ENCODE assay signal across 8 mouse cellular contexts in the genomic region with DNA sequence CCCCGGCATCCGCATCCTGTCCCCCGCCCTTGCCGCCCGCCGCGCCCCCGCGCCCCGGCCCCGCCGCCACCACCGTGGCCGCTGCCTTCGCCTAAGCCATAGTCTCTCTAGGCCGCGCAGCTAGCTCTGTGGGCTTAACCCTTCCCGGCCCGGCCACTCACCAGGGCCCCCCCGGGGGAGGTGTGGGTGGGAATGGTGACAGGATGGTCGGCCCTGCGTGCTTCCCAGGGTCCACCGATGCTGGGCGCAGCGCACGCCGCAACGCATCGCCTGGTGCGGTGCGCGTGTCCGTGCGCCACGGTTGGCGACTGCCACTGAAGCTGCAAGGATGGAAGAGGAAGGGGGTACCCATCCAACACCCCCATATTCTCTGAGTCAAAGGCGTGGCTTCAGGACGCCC. TPM values are rescaled to one million over a fixed set of nuclear protein-coding genes. Genes with fewer than 3 reads are reported as not detected.
A peak's percentile ranks its signal among the peaks of the same experiment; 100 is the strongest.
DNase-seq lines count a peak whose midpoint lies in the region; ATAC-seq lines count a peak whose summit lies in the region.

A gene (minus strand): TSS at position 220 of the 400 bp plus-strand sequence.

- H3K27me3 ChIP-seq in forebrain, embryonic 11.5 days (ENCODE audit: control insufficient read depth, insufficient read depth, low read length), result peaks cover 46% of the 10 kb centered on the region
- H3K27me3 ChIP-seq in intestine, embryonic 16.5 days (replicated peaks; ENCODE audit: control insufficient read depth, insufficient read depth, low read length), result peaks cover 49% of the 10 kb centered on the region
- peaks cover 66% of the 10 kb centered on the region for H3K27me3 ChIP-seq in neural tube, embryonic 12.5 days (replicated peaks)

- no peak within 1 kb of the TSS for H3K27ac ChIP-seq in forebrain, embryonic 11.5 days (ENCODE audit: low read depth, low read length)
- no peak within 1 kb of the TSS for H3K27ac ChIP-seq in intestine, embryonic 16.5 days (ENCODE audit: low read length)
- H3K27ac ChIP-seq in neural tube, embryonic 12.5 days, result no peak within 1 kb of the TSS

- no peak within 1 kb of the TSS for H3K9ac ChIP-seq in forebrain, embryonic 11.5 days (ENCODE audit: low read length)
- peak within 1 kb of the TSS; percentile 64 for H3K9ac ChIP-seq in intestine, embryonic 16.5 days (ENCODE audit: low read depth, low read length)
- peak within 1 kb of the TSS; percentile 45; the same call in 1 of the 2 replicates for H3K9ac ChIP-seq in neural tube, embryonic 12.5 days

- ATAC-seq in forebrain, embryonic 11.5 days (replicated peaks; ENCODE audit: low FRiP score), result 0 out of 2 replicates have a peak, but pooled peaks have one; percentile 27
- ATAC-seq in intestine, embryonic 16.5 days, result no peak
- no peak for ATAC-seq in neural tube, embryonic 12.5 days (ENCODE audit: low FRiP score, low read depth)
- no peak for ATAC-seq in erythroid progenitor cell, adult 5-6 weeks (replicated peaks; ENCODE audit: low FRiP score, poor library complexity, severe bottlenecking)

- peaks cover 3% of the 10 kb centered on the region; the same call in 1 of the 2 replicates for H3K9me3 ChIP-seq in forebrain, embryonic 11.5 days (ENCODE audit: control insufficient read depth, low read length)
- H3K9me3 ChIP-seq in intestine, embryonic 16.5 days (ENCODE audit: control insufficient read depth, low read length), result no peaks in the 10 kb centered on the region
- no peaks in the 10 kb centered on the region for H3K9me3 ChIP-seq in neural tube, embryonic 12.5 days

- no peaks in the 10 kb centered on the region for H3K36me3 ChIP-seq in forebrain, embryonic 11.5 days (ENCODE audit: control insufficient read depth, insufficient read depth, low read length)
- peaks cover 1% of the 10 kb centered on the region; the same call in 1 of the 2 replicates for H3K36me3 ChIP-seq in intestine, embryonic 16.5 days (ENCODE audit: control insufficient read depth, insufficient read depth, low read length)
- H3K36me3 ChIP-seq in neural tube, embryonic 12.5 days, result peaks cover 8% of the 10 kb centered on the region

- H3K4me1 ChIP-seq in forebrain, embryonic 11.5 days (replicated peaks; ENCODE audit: control insufficient read depth, insufficient read depth, low read length), result 0 out of 2 replicates have a peak, but pooled peaks cover 3% of the 10 kb centered on the region
- H3K4me1 ChIP-seq in intestine, embryonic 16.5 days (ENCODE audit: control insufficient read depth, insufficient read depth, low read length), result peaks cover 12% of the 10 kb centered on the region
- H3K4me1 ChIP-seq in neural tube, embryonic 12.5 days, result peaks cover 12% of the 10 kb centered on the region

- H3K4me2 ChIP-seq in forebrain, embryonic 11.5 days (ENCODE audit: low read depth, low read length, severe bottlenecking), result peak within 1 kb of the TSS; percentile 43
- peak within 1 kb of the TSS; percentile 77 for H3K4me2 ChIP-seq in intestine, embryonic 16.5 days (ENCODE audit: low read depth, low read length)
- H3K4me2 ChIP-seq in neural tube, embryonic 12.5 days (replicated peaks), result peak within 1 kb of the TSS; percentile 64

- peak within 1 kb of the TSS; percentile 22 for H3K4me3 ChIP-seq in forebrain, embryonic 11.5 days (ENCODE audit: low read depth, low read length)
- H3K4me3 ChIP-seq in intestine, embryonic 16.5 days (ENCODE audit: low read length), result peak within 1 kb of the TSS; percentile 46
- peak within 1 kb of the TSS; percentile 31 for H3K4me3 ChIP-seq in neural tube, embryonic 12.5 days

- 3% methylated on average over 37 of the region's 38 CpGs for WGBS in forebrain, embryonic 11.5 days
- 4% methylated on average over 26 of the region's 38 CpGs for WGBS in intestine, embryonic 16.5 days
- WGBS in neural tube, embryonic 12.5 days, result 10% methylated on average over 30 of the region's 38 CpGs

- DNase-seq in layer of hippocampus, postnatal 10 days (ENCODE audit: low spot score in 2 of 2), result peak; percentile 41 to 60
- DNase-seq in layer of hippocampus, postnatal 25 days (ENCODE audit: extremely low spot score in 1 of 2, low spot score in 1 of 2), result no peak
- DNase-seq in forebrain, embryonic 11.5 days (ENCODE audit: low spot score), result no peak
- no peak for DNase-seq in urinary bladder, adult 18-20 months (ENCODE audit: low spot score in 2 of 2)
- no peak for DNase-seq in urinary bladder, postnatal 4 days (ENCODE audit: low spot score in 2 of 2)

RNA-seq across cellular contexts. Expression of the gene that starts here (rescaled TPM):
- total RNA-seq in layer of hippocampus, postnatal 10 days (2021), result 1 to 10 TPM; 9.4 to 9.9 TPM
- total RNA-seq in layer of hippocampus, postnatal 25 days (2021), result 1 to 10 TPM; 5.5 to 6.6 TPM
- not detected in 2 replicates for polyA plus RNA-seq in forebrain, embryonic 11.5 days (2014; fragmentation: Nextera tagmentation; extraction: Ambion mirVana)
- not detected in 2 replicates for polyA plus RNA-seq in intestine, embryonic 16.5 days (2015; fragmentation: Nextera tagmentation; extraction: Ambion mirVana)
- polyA plus RNA-seq in neural tube, embryonic 12.5 days (2016; fragmentation: Nextera tagmentation; extraction: Ambion mirVana), result 0.13 TPM in 1 of 2 replicates, not detected in the other
- total RNA-seq in erythroid progenitor cell, adult 5-6 weeks (2015; ENCODE audit: low replicate concordance), result not detected in 2 replicates
- total RNA-seq in erythroid progenitor cell, adult 5-6 weeks (2017; ENCODE audit: low replicate concordance), result not detected in 2 replicates

Comparison
In these comparisons a context has a peak if more than half of its experiments do, and no peak if none do; other contexts are left out.
1. RNA of the gene that starts here (total RNA-seq): 9.4 to 9.9 TPM in layer of hippocampus, postnatal 10 days and 5.5 to 6.6 TPM in layer of hippocampus, postnatal 25 days; not detected in erythroid progenitor cell, adult 5-6 weeks; every median in the first group is over 4 times any median in the second.
2. DNase-seq: peak in layer of hippocampus, postnatal 10 days (2 of 2); none in layer of hippocampus, postnatal 25 days (0 of 2), forebrain, embryonic 11.5 days (single experiment), urinary bladder, adult 18-20 months (0 of 2) and urinary bladder, postnatal 4 days (0 of 2).
3. Peak in ATAC-seq, H3K4me3 ChIP-seq and H3K4me2 ChIP-seq in forebrain, embryonic 11.5 days; RNA of the gene not detected or under 1 TPM.
4. Peak in every context shown above with its lines, with median percentiles within 50 percentile points of each other: H3K4me2 ChIP-seq and H3K4me3 ChIP-seq.